ENCODE assay signal across 18 mouse cellular contexts in the genomic region with DNA sequence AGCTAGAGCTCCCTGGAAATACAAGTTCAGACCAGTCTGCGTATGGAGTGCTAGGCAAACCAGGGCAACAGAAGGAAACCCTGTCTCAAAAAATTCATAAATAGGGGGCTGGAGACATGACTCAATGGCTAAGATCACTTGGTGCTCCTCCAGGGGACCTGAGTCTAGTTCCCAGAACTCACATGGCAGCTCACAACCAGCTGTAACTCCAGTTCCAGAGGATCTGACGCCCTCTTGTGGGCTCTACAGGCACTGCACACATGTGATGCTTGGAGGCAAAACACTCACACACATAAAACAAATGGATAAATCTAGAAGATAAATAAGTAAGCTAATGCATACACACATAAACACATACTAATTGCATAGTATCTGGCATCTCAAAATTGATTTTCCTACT. TPM values are rescaled to one million over a fixed set of nuclear protein-coding genes. Genes with fewer than 3 reads are reported as not detected.
DNase-seq lines count a peak whose midpoint lies in the region; ATAC-seq and TF ChIP-seq lines count a peak whose summit lies in the region.
"Had no signal": no experiment of that assay in that cellular context is flagged by ENCODE, and none has a peak within 500 bp of the region (broad histone marks: within the 10 kb centered on the region; RNA-seq: fewer than 3 reads in every experiment).

No protein-coding gene starts in this region.

- DNase-seq in midbrain, postnatal 0 days (ENCODE audit: low spot score), result no peak
- DNase-seq in midbrain, embryonic 14.5 days, result no peak
- no peak for DNase-seq in Patski (ENCODE audit: low read depth, low spot score)
- DNase-seq in right cerebral cortex, adult 2 months (ENCODE audit: low spot score in 2 of 2), result no peak
- DNase-seq in yolk sac, embryonic 10.5 days (ENCODE audit: low spot score), result no peak
- DNase-seq: B cell, adult 2 months; cerebellum, adult 8-10 months; layer of hippocampus, postnatal 36 days; thymus, adult 2 months had no signal

- 59% methylated on average over 2 of the region's 2 CpGs for WGBS in intestine, postnatal 0 days
- 66% methylated on average over 2 of the region's 2 CpGs for WGBS in intestine, embryonic 16.5 days
- 69% methylated on average over 2 of the region's 2 CpGs for WGBS in midbrain, postnatal 0 days
- WGBS in midbrain, embryonic 14.5 days, result 64% methylated on average over 2 of the region's 2 CpGs

- H3K4me2 ChIP-seq in intestine, postnatal 0 days (replicated peaks; ENCODE audit: low read depth), result no peak overlapping the region
- H3K4me2 ChIP-seq in intestine, embryonic 16.5 days (ENCODE audit: low read depth, low read length), result no peak overlapping the region
- H3K4me2 ChIP-seq in midbrain, postnatal 0 days (ENCODE audit: low read depth, low read length, poor library complexity, severe bottlenecking), result no peak overlapping the region
- H3K4me2 ChIP-seq in midbrain, embryonic 14.5 days (ENCODE audit: low read length), result no peak overlapping the region
- H3K4me2 ChIP-seq: heart, embryonic 15.5 days; kidney, embryonic 15.5 days; limb, embryonic 15.5 days; midbrain, embryonic 11.5 days; neural tube, embryonic 12.5 days had no signal

- H3K4me3 ChIP-seq in intestine, postnatal 0 days (ENCODE audit: low read depth, low read length), result no peak overlapping the region
- H3K4me3 ChIP-seq in intestine, embryonic 16.5 days (ENCODE audit: low read length), result no peak overlapping the region
- no peak overlapping the region for H3K4me3 ChIP-seq in midbrain, postnatal 0 days (ENCODE audit: low read depth, low read length)
- H3K4me3 ChIP-seq in midbrain, embryonic 14.5 days (replicated peaks; ENCODE audit: low read depth, low read length), result no peak overlapping the region
- H3K4me3 ChIP-seq: heart, embryonic 15.5 days; hindbrain, embryonic 10.5 days; kidney, embryonic 15.5 days; limb, embryonic 15.5 days; neural tube, embryonic 12.5 days had no signal

- no peaks in the 10 kb centered on the region for H3K36me3 ChIP-seq in intestine, postnatal 0 days (ENCODE audit: control insufficient read depth, insufficient read depth)
- H3K36me3 ChIP-seq in intestine, embryonic 16.5 days (ENCODE audit: control insufficient read depth, insufficient read depth, low read length), result no peaks in the 10 kb centered on the region
- no peaks in the 10 kb centered on the region for H3K36me3 ChIP-seq in midbrain, postnatal 0 days (ENCODE audit: insufficient read depth, low read length)
- H3K36me3 ChIP-seq in midbrain, embryonic 14.5 days (ENCODE audit: control insufficient read depth, insufficient read depth, low read length), result no peaks in the 10 kb centered on the region
- H3K36me3 ChIP-seq: heart, embryonic 15.5 days; hindbrain, embryonic 10.5 days; kidney, embryonic 15.5 days; limb, embryonic 15.5 days; neural tube, embryonic 12.5 days had no signal

- H3K9ac ChIP-seq in intestine, postnatal 0 days (ENCODE audit: low read depth, low read length), result no peak overlapping the region
- H3K9ac ChIP-seq in intestine, embryonic 16.5 days (ENCODE audit: low read depth, low read length), result no peak overlapping the region
- H3K9ac ChIP-seq in midbrain, postnatal 0 days (replicated peaks; ENCODE audit: low read length, poor library complexity, severe bottlenecking), result no peak overlapping the region
- no peak overlapping the region for H3K9ac ChIP-seq in midbrain, embryonic 14.5 days (replicated peaks; ENCODE audit: low read length)
- H3K9ac ChIP-seq: heart, embryonic 15.5 days; kidney, embryonic 15.5 days; limb, embryonic 15.5 days; neural tube, embryonic 12.5 days had no signal

- no peaks in the 10 kb centered on the region for H3K9me3 ChIP-seq in intestine, postnatal 0 days (ENCODE audit: control insufficient read depth)
- no peaks in the 10 kb centered on the region for H3K9me3 ChIP-seq in intestine, embryonic 16.5 days (ENCODE audit: control insufficient read depth, low read length)
- no peaks in the 10 kb centered on the region for H3K9me3 ChIP-seq in midbrain, postnatal 0 days (ENCODE audit: low read length)
- H3K9me3 ChIP-seq in midbrain, embryonic 14.5 days (ENCODE audit: control insufficient read depth, low read length), result no peaks in the 10 kb centered on the region
- H3K9me3 ChIP-seq: heart, embryonic 15.5 days; limb, embryonic 15.5 days had no signal

- POLR2A ChIA-PET in Patski (lab: Charles Lee), result no interaction called here

- H3K27ac ChIP-seq in intestine, postnatal 0 days (ENCODE audit: low read depth, low read length), result no peak overlapping the region
- no peak overlapping the region for H3K27ac ChIP-seq in intestine, embryonic 16.5 days (ENCODE audit: low read length)
- H3K27ac ChIP-seq in midbrain, postnatal 0 days (ENCODE audit: low read depth, low read length), result no peak overlapping the region
- H3K27ac ChIP-seq in midbrain, embryonic 14.5 days (replicated peaks; ENCODE audit: low read depth, low read length), result no peak overlapping the region
- H3K27ac ChIP-seq: heart, embryonic 15.5 days; hindbrain, embryonic 10.5 days; kidney, embryonic 15.5 days; limb, embryonic 15.5 days; neural tube, embryonic 12.5 days had no signal

- no peaks in the 10 kb centered on the region for H3K4me1 ChIP-seq in intestine, postnatal 0 days (replicated peaks; ENCODE audit: control insufficient read depth, insufficient read depth, low read length)
- no peaks in the 10 kb centered on the region for H3K4me1 ChIP-seq in intestine, embryonic 16.5 days (ENCODE audit: control insufficient read depth, insufficient read depth, low read length)
- no peaks in the 10 kb centered on the region for H3K4me1 ChIP-seq in midbrain, postnatal 0 days (ENCODE audit: insufficient read depth, low read length)
- no peaks in the 10 kb centered on the region for H3K4me1 ChIP-seq in midbrain, embryonic 14.5 days (ENCODE audit: control insufficient read depth, insufficient read depth, low read length)
- H3K4me1 ChIP-seq: heart, embryonic 15.5 days; hindbrain, embryonic 10.5 days; kidney, embryonic 15.5 days; limb, embryonic 15.5 days; neural tube, embryonic 12.5 days had no signal

- CTCF ChIA-PET in Patski (lab: Charles Lee), result no interaction called here

- H3K27me3 ChIP-seq in intestine, postnatal 0 days (replicated peaks; ENCODE audit: control insufficient read depth, insufficient read depth, low read length), result no peaks in the 10 kb centered on the region
- H3K27me3 ChIP-seq in intestine, embryonic 16.5 days (replicated peaks; ENCODE audit: control insufficient read depth, insufficient read depth, low read length), result no peaks in the 10 kb centered on the region
- no peaks in the 10 kb centered on the region for H3K27me3 ChIP-seq in midbrain, postnatal 0 days (ENCODE audit: insufficient read depth, low read length)
- no peaks in the 10 kb centered on the region for H3K27me3 ChIP-seq in midbrain, embryonic 14.5 days (ENCODE audit: control insufficient read depth, insufficient read depth, low read length)
- peaks cover 12% of the 10 kb centered on the region for H3K27me3 ChIP-seq in Patski
- H3K27me3 ChIP-seq: heart, embryonic 15.5 days; kidney, embryonic 15.5 days; limb, embryonic 15.5 days; neural tube, embryonic 12.5 days had no signal

- no peak for ATAC-seq in intestine, postnatal 0 days
- ATAC-seq in intestine, embryonic 16.5 days, result no peak
- no peak for ATAC-seq in midbrain, postnatal 0 days (ENCODE audit: low FRiP score)
- no peak for ATAC-seq in midbrain, embryonic 14.5 days (ENCODE audit: low FRiP score, low TSS enrichment)
- ATAC-seq in Patski, result no peak

- in situ Hi-C loops in Patski (cut with MboI; ENCODE audit: low pct_unique_long_range_greater_than_20kb), result no loop called here

- peak; percentile 24 for TF ChIP-seq CTCF in intestine, postnatal 0 days (IDR thresholded peaks at IDR 0.05; ENCODE audit: low read depth)
- TF ChIP-seq CTCF in midbrain, postnatal 0 days (IDR thresholded peaks at IDR 0.05), result peak; percentile 31
- peak; percentile 35 for TF ChIP-seq CTCF in Patski (IDR thresholded peaks at IDR 0.05)

RNA-seq across cellular contexts. Expression of gene Ephb1, which starts 59.1 kb away (rescaled TPM):
- polyA plus RNA-seq in intestine, postnatal 0 days (2015; fragmentation: Nextera tagmentation; extraction: Ambion mirVana), result 1.3 and 1.4 TPM in 2 replicates
- polyA plus RNA-seq in intestine, embryonic 16.5 days (2015; fragmentation: Nextera tagmentation; extraction: Ambion mirVana), result 5.0 and 5.1 TPM in 2 replicates
- total RNA-seq in midbrain, postnatal 0 days (2014; rRNA removed), result 85.9 and 99.8 TPM in 2 replicates
- polyA plus RNA-seq in midbrain, postnatal 0 days (2015; fragmentation: Nextera tagmentation; extraction: Ambion mirVana), result 67.7 and 69.4 TPM in 2 replicates
- 93.9 and 96.1 TPM in 2 replicates for polyA plus RNA-seq in midbrain, embryonic 14.5 days (2014; fragmentation: Nextera tagmentation; extraction: Ambion mirVana)
- polyA plus RNA-seq in Patski (2021), result 8.5 TPM
- total RNA-seq: granulocyte monocyte progenitor cell, adult 5-6 weeks had no signal
